Mouse (Mus musculus) cortical plate, adult 2 months (tissue): ENCODE measurements at regions not wholly inside any gene's neighbourhood (a gene's known extent, or its start where the extent isn't known, plus 50 kb on each side); places are given as distances from the start of the nearest gene placed in this dataset.

ENCODE experiments used
- CTCF ChIP-seq: fragments of 200-500 bp; IDR thresholded peaks from 2 replicates; pipeline ENCODE4 v1.5.1; 2011; ENCODE audit warnings: mild to moderate bottlenecking, control low read depth, low read length; ENCODE audit not compliant: insufficient read depth; ENCODE audit errors: extremely low read depth
- POLR2A ChIP-seq: fragments of 200-500 bp; IDR thresholded peaks from 2 replicates; pipeline ENCODE4 v1.6.1; 2011; ENCODE audit warnings: mild to moderate bottlenecking, low read length, control low read depth; ENCODE audit not compliant: insufficient read depth; ENCODE audit errors: extremely low read depth

DNA sequence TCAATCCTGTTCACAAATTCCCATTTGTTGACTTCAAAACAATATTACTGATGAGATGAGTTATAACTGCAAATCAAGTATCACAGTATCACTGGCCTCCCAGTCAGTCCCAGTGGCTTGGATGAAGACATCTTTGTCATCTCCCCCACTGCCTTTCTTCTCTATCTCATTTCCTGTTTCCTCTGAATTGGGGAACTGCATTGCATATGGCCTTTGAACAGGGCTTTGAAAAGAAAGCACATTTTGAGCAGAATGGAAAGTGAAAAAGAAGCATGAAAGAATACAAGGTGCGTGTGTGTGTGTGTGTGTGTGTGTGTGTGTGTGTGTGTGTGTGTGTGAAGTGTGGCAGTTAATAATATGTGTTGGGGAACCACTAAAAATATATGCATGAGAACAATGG lies 94.6 kb upstream of the Tank start:
- TF ChIP-seq POLR2A (no peak), CTCF (no peak)
